Mouse (Mus musculus) forebrain, postnatal 0 days (tissue): ENCODE measurements around the gene Gpha2. TPM values are rescaled to one million over a fixed set of nuclear protein-coding genes. Genes with fewer than 3 reads are reported as not detected.

Source experiments
- ATAC-seq: fragments of 200-750 bp; cut with Nextera tagmentation; 2 replicates; pipeline ENCODE4 v1.8.0; 2017; ENCODE audit warnings: mild to moderate bottlenecking, moderate library complexity
- DNase-seq: peaks from one replicate; pipeline ENCODE4 v3.0.0-alpha.2; 2015
- H3K27ac ChIP-seq: fragments of 300-500 bp; sonication (generic); 2 replicates; pipeline ENCODE4 v1.5.1; 2014; ENCODE audit warnings: low read depth, mild to moderate bottlenecking, antibody characterized with exemption, low read length, moderate library complexity, mixed read lengths
- H3K27me3 ChIP-seq: fragments of 300-500 bp; sonication (generic); 2 replicates; pipeline ENCODE4 v1.6.1; 2014; ENCODE audit warnings: mild to moderate bottlenecking, low read length, mixed read lengths; ENCODE audit not compliant: insufficient read depth
- H3K36me3 ChIP-seq: fragments of 300-500 bp; sonication (generic); 2 replicates; pipeline ENCODE4 v1.6.1; 2014; ENCODE audit warnings: mild to moderate bottlenecking, moderate library complexity; ENCODE audit not compliant: insufficient read depth
- H3K4me1 ChIP-seq: fragments of 300-500 bp; sonication (generic); 2 replicates; pipeline ENCODE4 v1.6.1; 2014; ENCODE audit warnings: antibody characterized with exemption; ENCODE audit not compliant: insufficient read depth
- H3K4me2 ChIP-seq: fragments of 300-500 bp; sonication (generic); 2 replicates; pipeline ENCODE4 v1.6.1; 2014; ENCODE audit warnings: low read depth, mild to moderate bottlenecking, moderate library complexity
- H3K4me3 ChIP-seq: fragments of 300-500 bp; sonication (generic); 2 replicates; pipeline ENCODE4 v1.5.1; 2014; ENCODE audit warnings: low read depth, low read length, mixed read lengths
- H3K9ac ChIP-seq: fragments of 300-500 bp; sonication (generic); 2 replicates; pipeline ENCODE4 v1.6.1; 2014; ENCODE audit warnings: mild to moderate bottlenecking
- H3K9me3 ChIP-seq: fragments of 300-500 bp; sonication (generic); 2 replicates; pipeline ENCODE4 v1.6.1; 2016; ENCODE audit warnings: low read length
- CTCF ChIP-seq: sonication (generic); IDR thresholded peaks from 2 replicates; pipeline ENCODE4 v1.5.1; 2016; ENCODE audit warnings: antibody characterized with exemption, control low read depth, low read depth
- WGBS: fragments of 180-500 bp; shearing (Covaris S2); extraction: QIAGEN DNeasy Blood & Tissue Kit; methylation state at CpG from one replicate; pipeline ENCODE4 v1.1.7; 2014; 5-methylcytosine and 5-hydroxymethylcytosine counted together
- polyA plus RNA-seq: library from polyadenylated mRNA; unstranded; fragments of >200 nt; fragmentation: Nextera tagmentation; extraction: Ambion mirVana; gene quantifications from 2 replicates; pipeline ENCODE4 v1.2.1, GENCODE M21; 2015
- total RNA-seq: library from RNA; depleted of rRNA; stranded (reverse); fragments of >200 nt; gene quantifications from 2 replicates; pipeline ENCODE4 v1.2.3, GENCODE M21; 2014

Gpha2 gene
- total and polyA plus RNA-seq, 2 experiments from 2014 or later = not detected

DNA sequence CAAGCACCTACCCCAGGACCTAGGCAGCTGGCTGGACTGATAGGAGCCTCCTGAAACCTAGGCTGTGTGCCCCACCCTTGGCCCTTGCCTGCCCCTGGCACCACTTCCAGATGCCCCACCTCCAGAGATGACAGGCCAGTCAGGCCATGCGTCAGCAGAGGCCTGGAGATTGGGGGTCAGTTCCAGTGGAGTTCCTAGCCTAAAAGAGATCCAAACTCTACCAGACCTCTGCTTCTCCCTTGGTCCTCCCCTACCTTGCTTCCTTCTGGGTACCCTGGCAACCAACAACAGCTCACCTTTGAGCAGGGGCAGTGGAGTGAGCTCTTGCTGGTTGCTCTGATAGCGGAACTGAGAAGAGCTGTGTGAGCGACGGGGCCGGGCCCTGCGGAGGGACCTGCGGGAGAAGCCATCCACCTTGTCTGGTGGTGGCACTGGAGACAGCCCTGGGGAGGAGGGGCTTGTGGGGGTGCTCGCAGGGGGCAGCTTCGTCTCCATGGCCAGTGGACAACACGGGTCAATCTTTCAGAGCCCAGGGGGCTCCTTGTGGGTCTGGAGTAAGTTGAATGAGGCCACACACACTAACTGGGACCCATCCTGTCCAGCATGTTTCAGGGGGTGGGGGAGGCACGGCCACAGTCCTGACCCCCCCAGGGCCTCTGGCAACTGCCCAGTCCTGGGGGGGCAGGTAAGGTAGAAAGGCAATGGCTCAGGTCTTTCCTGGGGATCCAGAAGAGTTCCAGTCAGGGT lies 8.3 kb downstream of the Gpha2 start:
- no peak for ATAC-seq
- no peak for TF ChIP-seq CTCF
- Histone ChIP-seq H3K27me3 (no peaks in the 10 kb centered on the region), H3K4me3 (peak overlapping the region; percentile 79), H3K27ac (no peak overlapping the region), H3K4me2 (peak overlapping the region; percentile 92), H3K36me3 (peaks cover 41% of the 10 kb centered on the region), H3K9ac (peak overlapping the region; percentile 69), H3K4me1 (peaks cover 11% of the 10 kb centered on the region), H3K9me3 (no peaks in the 10 kb centered on the region)
- 64% methylated on average over 11 of the region's 11 CpGs for WGBS
- DNase-seq = no peak

DNA sequence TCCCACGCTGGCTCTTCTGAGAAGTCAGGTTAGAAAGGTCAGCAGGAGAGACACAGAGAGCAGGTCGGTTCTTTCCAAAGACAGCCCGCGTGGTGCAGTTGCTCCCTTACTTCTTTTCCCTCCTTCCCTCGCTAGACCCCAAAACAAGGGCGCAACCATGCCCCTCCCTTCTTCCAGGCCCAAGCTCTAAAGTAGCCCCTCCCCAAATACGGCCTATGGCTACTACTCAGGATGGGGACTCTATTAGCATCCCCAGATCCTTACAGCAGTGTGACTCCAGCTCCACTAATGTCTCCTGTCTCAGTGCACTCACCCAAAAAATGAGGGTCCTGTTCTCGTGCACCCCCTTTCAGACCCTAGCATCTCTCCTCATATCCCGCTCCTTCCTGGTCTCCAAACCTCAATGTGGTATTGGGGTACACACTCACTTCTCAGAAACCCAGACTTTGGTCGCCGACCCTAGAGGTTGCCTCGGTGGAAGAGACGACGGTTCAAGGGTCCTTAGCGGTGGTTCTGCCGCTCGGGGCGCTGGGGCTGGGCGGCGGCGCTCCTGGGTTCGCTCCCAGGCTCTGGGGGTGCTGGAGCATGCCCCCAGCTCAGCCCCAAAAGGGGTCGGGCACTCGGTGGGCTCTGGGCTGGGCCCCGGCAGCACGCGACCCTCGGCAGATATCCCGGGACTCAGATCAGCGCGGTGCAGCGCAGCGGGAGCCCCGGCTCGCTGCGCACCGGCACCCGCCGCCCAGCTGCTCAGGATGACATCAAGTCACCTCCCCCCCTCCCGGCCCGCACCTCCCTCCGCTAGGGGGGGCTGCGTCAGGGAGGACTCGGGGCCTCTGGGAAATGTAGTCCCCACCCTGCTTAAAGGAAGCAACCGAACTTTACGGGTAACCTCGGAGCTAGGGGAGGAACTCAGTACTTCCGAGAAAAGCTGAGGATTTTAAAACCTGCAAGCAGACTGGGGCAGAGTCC lies 9.2 kb downstream of the Gpha2 start, which contains the start of gene Ppp2r5b:
Gene Ppp2r5b (minus strand): TSS at position 789 of the 969 bp plus-strand sequence.
- H3K4me3 ChIP-seq = peak within 1 kb of the TSS; percentile 79
- 1% methylated on average over 48 of the region's 48 CpGs for WGBS
- no peaks in the 10 kb centered on the region for H3K27me3 ChIP-seq
- H3K4me2 ChIP-seq = peak within 1 kb of the TSS; percentile 92
- H3K36me3 ChIP-seq = peaks cover 33% of the 10 kb centered on the region
- H3K4me1 ChIP-seq = peaks cover 11% of the 10 kb centered on the region
- peak; percentile 95 for DNase-seq
- no peaks in the 10 kb centered on the region for H3K9me3 ChIP-seq
- peak; percentile 97 for ATAC-seq
- H3K27ac ChIP-seq = peak within 1 kb of the TSS; percentile 84
- TF ChIP-seq CTCF = peak; percentile 66
- peak within 1 kb of the TSS; percentile 69 for H3K9ac ChIP-seq

DNA sequence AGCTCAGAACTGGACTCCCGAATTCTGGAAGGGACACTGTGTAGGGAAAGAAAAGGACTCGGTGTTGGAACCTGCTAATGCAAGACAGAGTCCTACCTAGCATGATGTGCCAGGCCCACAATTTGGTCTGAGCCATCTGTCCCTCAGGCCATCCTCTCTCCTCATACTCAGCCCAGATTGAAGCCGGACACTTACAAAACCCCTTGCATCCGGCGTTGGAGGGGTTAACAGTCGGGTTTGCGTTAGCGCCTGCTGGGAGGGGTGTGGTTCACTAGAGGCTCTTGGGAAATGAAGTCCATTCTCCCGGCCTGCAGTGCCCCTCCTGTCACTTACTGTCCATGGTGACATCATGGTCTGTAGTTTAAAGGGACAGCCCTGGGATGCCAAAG lies 9.9 kb downstream of the Gpha2 start:
- Histone ChIP-seq H3K9me3 (no peaks in the 10 kb centered on the region), H3K27me3 (no peaks in the 10 kb centered on the region), H3K4me1 (peaks cover 11% of the 10 kb centered on the region), H3K4me2 (peak overlapping the region; percentile 92), H3K4me3 (peak overlapping the region; percentile 79), H3K9ac (peak overlapping the region; percentile 69), H3K36me3 (peaks cover 26% of the 10 kb centered on the region), H3K27ac (peak overlapping the region; percentile 84)
- TF ChIP-seq CTCF = no peak
- ATAC-seq (peak; percentile 93), DNase-seq (peak; percentile 92)
- 2% methylated on average over 9 of the region's 9 CpGs for WGBS

DNA sequence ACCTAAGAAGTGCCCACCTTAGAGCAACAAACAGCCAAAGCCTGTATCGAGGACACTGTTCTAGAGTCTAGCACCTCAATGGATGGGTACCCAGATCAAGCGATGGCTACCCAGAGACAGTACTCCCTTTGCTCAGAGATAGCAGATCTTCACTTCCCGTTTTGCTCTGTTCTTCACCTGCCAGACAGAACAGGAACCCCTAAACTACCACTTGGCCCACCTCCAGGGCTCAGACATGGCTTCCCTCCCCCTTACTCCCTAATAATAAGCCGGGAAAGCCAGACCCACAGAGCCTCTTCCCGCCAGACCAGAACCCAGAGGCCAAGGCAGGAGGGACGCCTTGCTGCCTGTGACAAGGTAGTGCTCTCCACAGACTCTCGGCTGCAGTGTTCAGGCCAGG lies 10.7 kb downstream of the Gpha2 start:
- no peak for TF ChIP-seq CTCF
- ATAC-seq = no peak
- peaks cover 18% of the 10 kb centered on the region for H3K36me3 ChIP-seq
- H3K4me2 ChIP-seq = no peak overlapping the region
- H3K27me3 ChIP-seq = no peaks in the 10 kb centered on the region
- H3K9ac ChIP-seq = no peak overlapping the region
- DNase-seq = no peak
- peaks cover 11% of the 10 kb centered on the region for H3K4me1 ChIP-seq
- H3K27ac ChIP-seq = no peak overlapping the region
- WGBS = 70% methylated on average over 7 of the region's 7 CpGs
- no peak overlapping the region for H3K4me3 ChIP-seq
- H3K9me3 ChIP-seq = no peaks in the 10 kb centered on the region

DNA sequence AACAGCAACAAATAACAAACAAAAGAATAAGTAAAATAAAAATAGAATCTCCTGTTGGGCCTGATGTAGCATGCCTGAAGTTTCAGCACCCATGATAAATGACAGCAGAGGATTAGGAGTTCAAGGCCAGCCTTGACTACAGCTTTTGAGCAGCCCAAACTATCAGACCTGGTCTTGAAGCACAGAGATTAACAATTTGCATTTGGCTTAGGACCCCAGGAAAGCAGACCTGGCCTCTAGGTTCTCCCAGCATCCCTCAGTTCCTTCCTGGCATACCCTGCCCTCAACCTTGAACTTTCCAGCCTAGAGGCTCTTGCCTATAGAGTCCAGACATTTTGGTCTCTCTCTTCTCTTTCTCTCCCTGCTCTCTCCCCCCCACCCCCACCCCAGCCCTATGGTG lies 12.6 kb downstream of the Gpha2 start:
- H3K27me3 ChIP-seq = no peaks in the 10 kb centered on the region
- H3K4me2 ChIP-seq = no peak overlapping the region
- ATAC-seq = no peak
- no peaks in the 10 kb centered on the region for H3K9me3 ChIP-seq
- H3K4me1 ChIP-seq = peaks cover 17% of the 10 kb centered on the region
- H3K4me3 ChIP-seq = no peak overlapping the region
- H3K36me3 ChIP-seq = no peaks in the 10 kb centered on the region
- no peak for TF ChIP-seq CTCF
- DNase-seq = no peak
- H3K27ac ChIP-seq = no peak overlapping the region
- H3K9ac ChIP-seq = no peak overlapping the region

DNA sequence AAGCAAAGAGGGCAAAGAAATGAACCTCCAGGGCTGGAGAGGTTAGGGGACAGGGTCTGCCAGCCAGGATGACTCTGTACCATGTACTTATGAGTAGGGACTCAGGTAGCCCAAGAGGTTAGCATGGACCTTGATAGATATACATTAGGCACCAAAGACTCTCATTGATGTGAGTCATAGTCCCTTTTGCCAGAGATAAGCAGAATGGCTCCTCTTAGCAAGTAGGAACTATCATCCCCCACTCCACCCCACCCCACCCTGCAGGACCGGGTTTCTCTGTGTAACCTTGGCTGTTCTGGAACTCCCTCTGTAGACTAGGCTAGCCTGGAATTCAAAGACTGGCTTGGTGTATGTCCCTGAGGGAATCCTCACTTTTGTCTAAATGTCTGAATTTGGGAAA lies 14.0 kb downstream of the Gpha2 start:
- Histone ChIP-seq H3K27me3 (no peaks in the 10 kb centered on the region), H3K4me1 (peaks cover 10% of the 10 kb centered on the region), H3K27ac (no peak overlapping the region), H3K36me3 (peaks cover 8% of the 10 kb centered on the region), H3K4me2 (no peak overlapping the region), H3K9ac (no peak overlapping the region), H3K9me3 (no peaks in the 10 kb centered on the region), H3K4me3 (no peak overlapping the region)
- 85% methylated on average over 1 of the region's 1 CpGs for WGBS
- DNase-seq (no peak), ATAC-seq (no peak)
- TF ChIP-seq CTCF = no peak

DNA sequence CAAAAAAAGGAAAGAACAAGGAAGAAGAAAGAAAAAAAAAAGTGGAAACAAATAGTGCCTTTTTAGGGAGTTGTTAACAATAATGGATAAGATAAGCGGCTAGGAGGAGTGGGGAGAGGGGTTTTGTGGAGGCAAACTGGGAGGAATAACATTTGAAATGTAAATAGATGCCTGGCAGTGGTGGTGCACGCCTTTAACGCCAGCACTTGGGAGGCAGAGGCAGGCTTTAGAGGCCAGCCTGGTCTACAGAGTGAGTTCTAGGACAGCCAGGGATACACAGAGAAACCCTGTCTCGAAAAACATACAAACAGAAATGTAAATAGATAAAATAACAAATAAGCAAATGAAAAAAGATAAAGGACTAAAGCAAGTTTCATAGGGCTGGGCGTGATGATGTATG lies 14.5 kb downstream of the Gpha2 start:
- Histone ChIP-seq H3K27ac (no peak overlapping the region), H3K4me3 (peak overlapping the region; percentile 95), H3K27me3 (no peaks in the 10 kb centered on the region), H3K36me3 (peaks cover 14% of the 10 kb centered on the region), H3K4me1 (peaks cover 10% of the 10 kb centered on the region), H3K9me3 (no peaks in the 10 kb centered on the region), H3K9ac (no peak overlapping the region), H3K4me2 (peak overlapping the region; percentile 13; the same call in 1 of the 2 replicates)
- no peak for ATAC-seq
- 36% methylated on average over 5 of the region's 5 CpGs for WGBS
- no peak for TF ChIP-seq CTCF
- no peak for DNase-seq
